Mouse (Mus musculus) heart, embryonic 13.5 days (tissue): ENCODE measurements around the gene Sprr2a1. TPM values are rescaled to one million over a fixed set of nuclear protein-coding genes. Genes with fewer than 3 reads are reported as not detected.
"Not testable (repeated sequence)": the region's sequence is repeated elsewhere in the genome, so short reads cannot be mapped to it uniquely, and the experiment has no call there.

ENCODE experiments used
- ATAC-seq: fragments of 200-750 bp; cut with Nextera tagmentation; 2 replicates; pipeline ENCODE4 v1.8.0; 2017; ENCODE audit warnings: moderate TSS enrichment; ENCODE audit not compliant: insufficient number of reproducible peaks, low FRiP score, low TSS enrichment; ENCODE audit errors: extremely low read depth
- H3K27ac ChIP-seq: fragments of 300-500 bp; sonication (generic); replicated peaks from 2 replicates; pipeline ENCODE4 v1.5.1; 2015; ENCODE audit warnings: moderate library complexity, mild to moderate bottlenecking, inconsistent platforms
- H3K27me3 ChIP-seq: fragments of 300-500 bp; sonication (generic); replicated peaks from 2 replicates; pipeline ENCODE4 v1.6.1; 2015; ENCODE audit warnings: mild to moderate bottlenecking, inconsistent platforms
- H3K36me3 ChIP-seq: fragments of 300-500 bp; sonication (generic); 2 replicates; pipeline ENCODE4 v1.6.1; 2015; ENCODE audit warnings: mild to moderate bottlenecking, inconsistent platforms
- H3K4me1 ChIP-seq: fragments of 300-500 bp; sonication (generic); 2 replicates; pipeline ENCODE4 v1.6.1; 2015; ENCODE audit warnings: inconsistent platforms
- H3K4me2 ChIP-seq: fragments of 300-500 bp; sonication (generic); 2 replicates; pipeline ENCODE4 v1.6.1; 2015; ENCODE audit warnings: inconsistent platforms, mild to moderate bottlenecking, moderate library complexity
- H3K4me3 ChIP-seq: fragments of 300-500 bp; sonication (generic); 2 replicates; pipeline ENCODE4 v1.5.1; 2015; ENCODE audit warnings: moderate library complexity, mild to moderate bottlenecking, inconsistent platforms
- H3K9ac ChIP-seq: fragments of 300-500 bp; sonication (generic); 2 replicates; pipeline ENCODE4 v1.6.1; 2015; ENCODE audit warnings: inconsistent platforms, mild to moderate bottlenecking, moderate library complexity
- H3K9me3 ChIP-seq: fragments of 300-500 bp; sonication (generic); 2 replicates; pipeline ENCODE4 v1.6.1; 2016; ENCODE audit warnings: inconsistent platforms
- WGBS: fragments of 180-500 bp; shearing (Covaris S2); methylation state at CpG from one replicate; pipeline ENCODE4 v1.1.7; 2015; ENCODE audit warnings: mixed read lengths; 5-methylcytosine and 5-hydroxymethylcytosine counted together
- polyA plus RNA-seq: library from polyadenylated mRNA; unstranded; fragments of >200 nt; fragmentation: Nextera tagmentation; extraction: Ambion mirVana; gene quantifications from 2 replicates; pipeline ENCODE4 v1.2.1, GENCODE M21; 2015

Sprr2a1 gene
- polyA plus RNA-seq, 1 experiment from 2014 or later, result not detected

DNA sequence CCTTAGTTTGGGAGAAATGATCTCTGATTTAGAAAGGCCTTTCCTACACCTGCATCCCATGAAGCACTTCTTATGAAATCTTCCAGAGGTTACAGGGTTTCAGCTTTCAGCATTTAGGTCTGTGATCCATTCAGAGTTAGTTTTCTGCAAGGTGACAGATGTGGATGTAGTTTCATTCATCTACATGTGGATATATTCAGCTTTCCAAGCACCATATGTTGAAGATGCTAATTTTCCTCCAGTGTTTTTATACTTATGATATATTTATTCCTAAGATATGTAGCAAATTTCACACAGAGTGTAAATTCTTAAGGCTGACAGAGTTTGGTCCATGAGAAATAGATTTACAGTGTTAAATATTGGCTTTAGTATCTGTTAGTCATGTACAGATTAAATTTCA is 23.1 kb downstream of the Sprr2a1 start:
- H3K4me1 ChIP-seq, H3K9me3 ChIP-seq, H3K27ac ChIP-seq, H3K27me3 ChIP-seq, H3K4me3 ChIP-seq, H3K4me2 ChIP-seq, ATAC-seq, H3K9ac ChIP-seq, H3K36me3 ChIP-seq: not testable (repeated sequence)

DNA sequence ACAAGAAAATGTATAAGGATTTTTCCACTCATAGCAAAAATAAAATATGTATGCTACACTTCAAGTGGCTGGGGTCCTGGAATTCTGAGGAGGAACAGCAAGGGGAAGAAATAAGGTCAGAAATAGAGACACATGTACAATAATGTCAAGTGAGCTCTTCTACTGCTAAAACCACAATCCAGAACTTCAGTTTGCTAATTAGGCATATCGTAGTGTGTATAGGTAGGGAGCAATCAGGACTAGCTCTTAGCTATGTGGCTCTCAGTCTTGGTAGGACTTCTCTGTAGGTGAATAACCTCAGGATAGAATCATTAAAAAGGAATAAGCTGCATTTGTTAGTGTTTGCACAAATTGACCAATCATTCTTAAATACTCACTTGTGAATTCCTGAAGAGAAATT is 23.6 kb downstream of the Sprr2a1 start:
- H3K4me1 ChIP-seq, H3K9ac ChIP-seq, H3K27me3 ChIP-seq, H3K4me2 ChIP-seq, H3K27ac ChIP-seq, H3K36me3 ChIP-seq, H3K9me3 ChIP-seq, H3K4me3 ChIP-seq, ATAC-seq: not testable (repeated sequence)
- no CpG with 5 or more reads among the region's 1 CpGs for WGBS

DNA sequence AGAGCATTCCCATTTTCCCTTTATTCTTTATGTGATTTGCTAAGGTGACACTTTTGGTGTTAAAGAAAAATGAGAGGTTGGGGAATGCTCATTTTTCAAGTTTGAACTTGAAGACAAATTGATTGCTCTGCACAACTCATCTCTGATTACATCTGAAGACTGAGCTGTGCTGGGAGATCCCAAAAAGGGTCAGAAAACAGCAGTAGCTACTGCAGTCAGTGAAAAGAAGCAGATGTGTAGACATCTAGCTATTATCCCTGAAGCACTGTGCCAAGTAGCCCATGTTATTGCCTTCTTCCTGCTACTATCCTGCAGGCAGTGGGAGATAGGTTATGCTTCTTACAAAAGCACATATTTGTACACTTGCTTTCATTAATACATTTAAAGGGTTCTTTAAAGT is 29.2 kb downstream of the Sprr2a1 start:
- H3K9ac ChIP-seq, H3K27me3 ChIP-seq, H3K27ac ChIP-seq, H3K9me3 ChIP-seq, H3K4me2 ChIP-seq, ATAC-seq, H3K4me3 ChIP-seq, H3K4me1 ChIP-seq, H3K36me3 ChIP-seq: not testable (repeated sequence)

DNA sequence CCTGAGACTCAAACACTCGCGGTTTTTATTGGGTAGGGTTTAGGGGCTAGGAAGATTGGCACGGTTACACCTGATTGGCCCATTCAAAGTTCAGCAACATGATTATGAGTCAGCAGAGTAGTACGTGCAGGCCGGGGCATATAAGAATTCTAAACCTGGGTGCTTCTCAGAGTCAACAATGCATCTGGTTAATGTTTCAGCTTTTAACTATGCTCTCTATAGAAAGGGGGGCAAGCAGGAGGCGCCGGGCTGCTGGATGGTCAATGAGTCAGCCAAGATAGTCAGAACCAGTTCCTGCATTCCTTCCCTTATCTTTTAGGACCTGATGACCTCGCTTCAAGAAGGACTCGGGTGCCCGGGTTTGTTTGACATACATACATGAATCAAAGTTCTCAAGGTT is 30.6 kb downstream of the Sprr2a1 start:
- H3K27me3 ChIP-seq, H3K9ac ChIP-seq, H3K36me3 ChIP-seq, H3K4me3 ChIP-seq, H3K4me2 ChIP-seq, H3K27ac ChIP-seq, H3K4me1 ChIP-seq, H3K9me3 ChIP-seq: not testable (repeated sequence)
- peak; percentile 41; the same call in 1 of the 2 replicates for ATAC-seq
- no CpG with 5 or more reads among the region's 10 CpGs for WGBS

DNA sequence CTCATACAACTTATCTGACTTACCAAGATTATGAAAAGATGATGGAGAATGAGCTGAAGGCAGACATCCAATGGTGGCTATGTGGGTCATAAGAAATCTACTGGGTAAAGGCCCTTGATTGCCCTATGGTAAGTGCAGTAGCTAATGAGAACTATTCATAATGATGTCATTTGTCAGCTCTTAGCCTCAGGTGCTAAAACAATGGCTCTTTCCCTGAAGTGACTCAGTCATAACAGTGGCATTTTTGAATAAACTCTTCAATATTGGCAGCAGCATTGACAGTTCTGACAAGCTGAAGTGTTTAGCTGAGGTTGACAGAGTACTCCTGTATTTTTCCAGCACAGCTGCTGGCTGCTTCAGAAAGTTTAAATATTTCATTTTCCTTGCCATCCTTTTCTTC is 32.9 kb downstream of the Sprr2a1 start:
- not testable (repeated sequence) for H3K9me3 ChIP-seq, H3K36me3 ChIP-seq, H3K27me3 ChIP-seq, H3K4me2 ChIP-seq, ATAC-seq, H3K4me3 ChIP-seq, H3K4me1 ChIP-seq, H3K27ac ChIP-seq, H3K9ac ChIP-seq

DNA sequence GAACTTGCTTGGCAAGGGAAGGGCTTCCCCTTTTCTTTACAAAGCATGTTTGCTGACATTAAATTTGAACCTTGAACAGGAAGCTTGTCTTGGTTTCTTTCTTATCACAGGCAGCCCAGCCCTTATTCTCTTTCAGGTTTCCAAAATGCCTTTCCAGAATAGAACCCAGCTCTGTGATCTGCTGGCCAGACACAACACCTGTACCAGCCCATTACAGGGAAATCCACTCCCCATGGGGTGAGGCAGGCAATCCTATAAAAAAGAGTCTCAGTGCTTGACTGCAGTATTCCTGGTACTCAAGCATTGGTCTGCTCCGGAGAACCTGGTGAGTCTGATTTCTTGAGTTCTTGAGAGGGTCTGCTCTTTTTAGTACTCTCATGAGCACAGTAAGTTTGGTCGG is 34.9 kb downstream of the Sprr2a1 start:
- H3K27me3 ChIP-seq, ATAC-seq, H3K9ac ChIP-seq, H3K27ac ChIP-seq, H3K4me1 ChIP-seq, H3K9me3 ChIP-seq, H3K4me2 ChIP-seq, H3K4me3 ChIP-seq, H3K36me3 ChIP-seq: not testable (repeated sequence)
- 75% methylated on average over 2 of the region's 2 CpGs for WGBS

DNA sequence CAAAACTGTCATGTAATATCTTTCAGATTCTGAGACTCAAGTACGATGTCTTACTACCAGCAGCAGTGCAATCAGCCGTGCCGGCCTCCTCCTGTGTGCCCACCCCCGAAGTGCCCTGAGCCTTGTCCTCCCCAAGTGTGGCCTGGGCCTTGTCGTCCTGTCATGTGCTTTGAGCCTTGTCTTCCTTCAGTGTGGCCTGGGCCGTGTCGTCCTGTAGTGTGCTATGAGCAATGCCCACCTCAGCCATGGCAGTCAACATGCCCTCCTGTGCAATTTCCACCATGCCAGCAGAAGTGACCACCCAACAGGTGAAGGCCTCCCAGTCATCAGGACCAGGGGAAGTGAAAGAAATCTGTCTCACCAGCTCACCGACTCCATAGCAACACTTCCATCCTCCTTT is 38.3 kb downstream of the Sprr2a1 start:
- H3K4me3 ChIP-seq, H3K4me1 ChIP-seq, H3K9me3 ChIP-seq, H3K27me3 ChIP-seq, H3K27ac ChIP-seq, H3K4me2 ChIP-seq, H3K9ac ChIP-seq, H3K36me3 ChIP-seq, ATAC-seq: not testable (repeated sequence)
- no CpG with 5 or more reads among the region's 8 CpGs for WGBS

DNA sequence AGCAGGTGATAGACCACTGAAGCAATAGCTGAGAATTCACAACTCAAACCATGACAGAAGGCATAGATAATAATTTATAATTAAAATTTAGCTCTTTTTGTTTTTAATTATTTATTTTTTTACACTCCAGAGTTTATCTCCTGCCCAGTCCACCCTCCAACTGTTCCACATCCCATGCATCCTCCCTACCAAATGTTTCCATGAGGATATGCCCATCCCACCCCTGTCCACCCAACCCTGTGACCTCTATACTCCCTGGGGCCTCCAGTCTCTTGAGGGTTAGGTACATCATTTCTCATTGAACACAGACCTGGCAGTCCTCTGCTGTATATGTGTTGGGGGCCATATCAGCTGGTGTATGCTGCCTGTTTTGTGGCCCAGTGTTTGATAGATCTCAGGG is 42.9 kb downstream of the Sprr2a1 start:
- not testable (repeated sequence) for H3K27ac ChIP-seq, H3K27me3 ChIP-seq, H3K4me3 ChIP-seq, H3K4me2 ChIP-seq, ATAC-seq, H3K4me1 ChIP-seq, H3K9me3 ChIP-seq, H3K36me3 ChIP-seq, H3K9ac ChIP-seq

DNA sequence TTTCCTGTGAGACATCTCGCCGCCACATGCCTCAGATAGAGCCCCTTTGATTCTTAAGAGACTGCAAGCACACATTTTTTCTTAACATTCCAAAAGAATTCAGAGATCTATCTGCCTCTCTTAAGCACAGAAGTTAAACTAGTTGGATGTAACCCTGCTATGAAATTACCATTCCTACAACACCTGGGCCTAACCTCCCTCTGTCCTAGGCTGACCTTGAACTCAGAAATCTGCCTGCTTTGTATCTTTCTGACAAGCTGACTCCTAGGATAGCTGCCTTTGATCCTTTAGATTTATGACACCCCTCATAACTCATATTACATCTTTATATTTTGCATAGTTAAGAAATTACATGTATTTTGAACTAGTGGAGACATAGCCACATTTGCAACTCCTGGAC is 47.9 kb downstream of the Sprr2a1 start:
- H3K36me3 ChIP-seq, H3K4me2 ChIP-seq, H3K9ac ChIP-seq, H3K27me3 ChIP-seq, H3K27ac ChIP-seq, H3K4me1 ChIP-seq, ATAC-seq, H3K9me3 ChIP-seq, H3K4me3 ChIP-seq: not testable (repeated sequence)
- no CpG with 5 or more reads among the region's 2 CpGs for WGBS

Other genes with a start within 250 kb of the Sprr2a1 start
- gene Pglyrp3, start 201.2 kb upstream of the Sprr2a1 start, polyA plus RNA-seq, result not detected in 2 replicates
- gene Lor, start 132.7 kb upstream of the Sprr2a1 start, polyA plus RNA-seq, result 0.34 and 0.52 TPM in 2 replicates
- not detected in 2 replicates for gene Prr9, start 91.9 kb upstream of the Sprr2a1 start, polyA plus RNA-seq
- not detected in 2 replicates for gene Lelp1, start 73.1 kb upstream of the Sprr2a1 start, polyA plus RNA-seq
- gene Sprr2a2, start 121 bp downstream of the Sprr2a1 start, polyA plus RNA-seq, result 1.6 and 2.0 TPM in 2 replicates
- not detected in 2 replicates for gene Sprr2a3, start 69.6 kb downstream of the Sprr2a1 start, polyA plus RNA-seq
- not detected in 2 replicates for gene Sprr2b, start 100.8 kb downstream of the Sprr2a1 start, polyA plus RNA-seq
- gene Sprr2d, start 123.3 kb downstream of the Sprr2a1 start, polyA plus RNA-seq, result not detected in 2 replicates
- not detected in 2 replicates for gene Sprr2e, start 136.3 kb downstream of the Sprr2a1 start, polyA plus RNA-seq
- not detected in 2 replicates for gene Sprr2f, start 149.4 kb downstream of the Sprr2a1 start, polyA plus RNA-seq
- not detected in 2 replicates for gene Sprr2h, start 169.9 kb downstream of the Sprr2a1 start, polyA plus RNA-seq
- not detected in 2 replicates for gene Sprr2i, start 192.2 kb downstream of the Sprr2a1 start, polyA plus RNA-seq
- gene Sprr2j-ps, start 202.3 kb downstream of the Sprr2a1 start, polyA plus RNA-seq, result not detected in 2 replicates
- 6.5 and 6.8 TPM in 2 replicates for gene Gm9774, start 213.6 kb downstream of the Sprr2a1 start, polyA plus RNA-seq
- not detected in 2 replicates for gene Sprr2k, start 216.8 kb downstream of the Sprr2a1 start, polyA plus RNA-seq
- not detected in 2 replicates for gene Sprr1b, start 223.0 kb downstream of the Sprr2a1 start, polyA plus RNA-seq
- not detected in 2 replicates for gene Sprr3, start 242.9 kb downstream of the Sprr2a1 start, polyA plus RNA-seq